Mouse (Mus musculus) embryo, embryonic 9.5 days (tissue): ENCODE data around the gene Hs1bp3.
A peak's percentile ranks its signal among the peaks of the same experiment; 100 is the strongest.

ENCODE experiments used
- DNase-seq: peaks from one replicate; pipeline ENCODE4 v3.0.0-alpha.2; 2017; ENCODE audit errors: extremely low spot score

Gene Hs1bp3

GRCm38 (mm10) chr12:8336601-8337285, 23.5 kb downstream of the Hs1bp3 start:
- DNase-seq, result no peak

GRCm38 (mm10) chr12:8337286-8338060, 24.2 kb downstream of the Hs1bp3 start:
- DNase-seq, result no peak

- DNase-seq, result no peak
Measured at GRCm38 (mm10) chr12:8338491-8338890, 25.3 kb downstream of the Hs1bp3 start.

GRCm38 (mm10) chr12:8338918-8339317, 25.7 kb downstream of the Hs1bp3 start:
- no peak for DNase-seq

GRCm38 (mm10) chr12:8339591-8340319, 26.5 kb downstream of the Hs1bp3 start:
- DNase-seq, result peak; percentile 61

- no peak for DNase-seq
Measured at GRCm38 (mm10) chr12:8341008-8341407, 27.8 kb downstream of the Hs1bp3 start.

GRCm38 (mm10) chr12:8343381-8343780, 30.1 kb downstream of the Hs1bp3 start:
- DNase-seq, result no peak

GRCm38 (mm10) chr12:8344897-8345296, 31.7 kb downstream of the Hs1bp3 start:
- no peak for DNase-seq

- DNase-seq, result no peak
Measured at GRCm38 (mm10) chr12:8345539-8345938, 32.3 kb downstream of the Hs1bp3 start.

GRCm38 (mm10) chr12:8347746-8348462, 34.7 kb downstream of the Hs1bp3 start:
- no peak for DNase-seq

GRCm38 (mm10) chr12:8348733-8349513, 35.7 kb downstream of the Hs1bp3 start:
- no peak for DNase-seq

GRCm38 (mm10) chr12:8351025-8351903, 38.0 kb downstream of the Hs1bp3 start:
- no peak for DNase-seq

GRCm38 (mm10) chr12:8353071-8353470, 39.8 kb downstream of the Hs1bp3 start:
- DNase-seq, result no peak

- DNase-seq, result no peak
Measured at GRCm38 (mm10) chr12:8354187-8354586, 41.0 kb downstream of the Hs1bp3 start.

- no peak for DNase-seq
Measured at GRCm38 (mm10) chr12:8355011-8355410, 41.8 kb downstream of the Hs1bp3 start.

GRCm38 (mm10) chr12:8357449-8357848, 44.2 kb downstream of the Hs1bp3 start:
- DNase-seq, result no peak

GRCm38 (mm10) chr12:8358344-8358966, 45.2 kb downstream of the Hs1bp3 start:
- no peak for DNase-seq

GRCm38 (mm10) chr12:8359418-8360112, 46.3 kb downstream of the Hs1bp3 start:
- no peak for DNase-seq

GRCm38 (mm10) chr12:8361866-8362265, 48.6 kb downstream of the Hs1bp3 start:
- DNase-seq, result no peak
